Mouse (Mus musculus): ENCODE measurements at regions not wholly inside any gene's neighbourhood (a gene's known extent, or its start where the extent isn't known, plus 50 kb on each side); places are given as distances from the start of the nearest gene placed in this dataset.

DNA sequence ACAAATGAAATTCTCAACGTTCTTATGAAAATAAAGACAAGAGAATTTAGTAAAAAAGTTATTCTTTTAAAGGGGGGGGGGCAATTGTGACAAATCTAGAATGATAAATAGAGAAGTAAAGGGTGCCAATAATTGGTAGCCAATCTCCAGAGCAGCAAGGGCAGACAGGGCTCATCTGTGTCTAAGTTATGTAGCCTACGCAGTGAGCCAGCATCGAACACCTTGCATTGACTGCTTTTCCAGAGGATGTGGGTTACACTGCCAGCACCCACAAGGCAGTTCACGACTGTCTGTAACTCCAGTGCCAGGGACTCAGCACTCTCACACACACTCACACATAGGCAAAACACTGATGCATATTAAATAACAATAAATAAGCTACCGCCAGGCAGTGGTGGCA is 94.7 kb upstream of the Ednrb start:
- TF ChIP-seq CTCF (IDR thresholded peaks at IDR 0.05; ENCODE audit: control insufficient read depth, insufficient read depth, insufficient replicate concordance, low read depth, low read length) (no peak), POLR2A (IDR thresholded peaks at IDR 0.05; ENCODE audit: control insufficient read depth, low read depth, low read length) (no peak)
